Mouse (Mus musculus): ENCODE measurements at regions not wholly inside any gene's neighbourhood (a gene's known extent, or its start where the extent isn't known, plus 50 kb on each side); places are given as distances from the start of the nearest gene placed in this dataset.

GRCm38 (mm10) chr11:8377301-8377700 is 287.0 kb downstream of the Tns3 start:
- H3K4me2 ChIP-seq (ENCODE audit: low read depth) = no peak overlapping the region
- 92% methylated on average over 4 of the region's 4 CpGs for WGBS
- H3K36me3 ChIP-seq (ENCODE audit: control insufficient read depth, insufficient read depth, low read length) = no peaks in the 10 kb centered on the region
- no peaks in the 10 kb centered on the region for H3K4me1 ChIP-seq (ENCODE audit: control insufficient read depth, insufficient read depth, low read length)
- H3K9ac ChIP-seq (ENCODE audit: low read length) = no peak overlapping the region
- DNase-seq (ENCODE audit: low spot score) (no peak), ATAC-seq (ENCODE audit: insufficient read depth, low FRiP score, low TSS enrichment) (no peak)
- H3K9me3 ChIP-seq (ENCODE audit: control insufficient read depth, low read length) = no peaks in the 10 kb centered on the region
- no peak overlapping the region for H3K27ac ChIP-seq (ENCODE audit: low read depth, low read length)
- H3K4me3 ChIP-seq (ENCODE audit: low read depth, low read length) = no peak overlapping the region
- no peaks in the 10 kb centered on the region for H3K27me3 ChIP-seq (ENCODE audit: control insufficient read depth, insufficient read depth, low read length)

- Histone ChIP-seq H3K4me1 (ENCODE audit: control insufficient read depth, insufficient read depth, low read length) (no peaks in the 10 kb centered on the region), H3K4me2 (ENCODE audit: low read depth) (no peak overlapping the region), H3K36me3 (ENCODE audit: control insufficient read depth, insufficient read depth, low read length) (no peaks in the 10 kb centered on the region), H3K9me3 (ENCODE audit: control insufficient read depth, low read length) (no peaks in the 10 kb centered on the region), H3K27ac (ENCODE audit: low read depth, low read length) (no peak overlapping the region), H3K27me3 (ENCODE audit: control insufficient read depth, insufficient read depth, low read length) (no peaks in the 10 kb centered on the region), H3K4me3 (ENCODE audit: low read depth, low read length) (no peak overlapping the region), H3K9ac (ENCODE audit: low read length) (no peak overlapping the region)
- 89% methylated on average over 1 of the region's 1 CpGs for WGBS
- DNase-seq (ENCODE audit: low spot score) (no peak), ATAC-seq (ENCODE audit: insufficient read depth, low FRiP score, low TSS enrichment) (no peak)
Observed at GRCm38 (mm10) chr11:8365545-8365944, 298.8 kb downstream of the Tns3 start.

DNA sequence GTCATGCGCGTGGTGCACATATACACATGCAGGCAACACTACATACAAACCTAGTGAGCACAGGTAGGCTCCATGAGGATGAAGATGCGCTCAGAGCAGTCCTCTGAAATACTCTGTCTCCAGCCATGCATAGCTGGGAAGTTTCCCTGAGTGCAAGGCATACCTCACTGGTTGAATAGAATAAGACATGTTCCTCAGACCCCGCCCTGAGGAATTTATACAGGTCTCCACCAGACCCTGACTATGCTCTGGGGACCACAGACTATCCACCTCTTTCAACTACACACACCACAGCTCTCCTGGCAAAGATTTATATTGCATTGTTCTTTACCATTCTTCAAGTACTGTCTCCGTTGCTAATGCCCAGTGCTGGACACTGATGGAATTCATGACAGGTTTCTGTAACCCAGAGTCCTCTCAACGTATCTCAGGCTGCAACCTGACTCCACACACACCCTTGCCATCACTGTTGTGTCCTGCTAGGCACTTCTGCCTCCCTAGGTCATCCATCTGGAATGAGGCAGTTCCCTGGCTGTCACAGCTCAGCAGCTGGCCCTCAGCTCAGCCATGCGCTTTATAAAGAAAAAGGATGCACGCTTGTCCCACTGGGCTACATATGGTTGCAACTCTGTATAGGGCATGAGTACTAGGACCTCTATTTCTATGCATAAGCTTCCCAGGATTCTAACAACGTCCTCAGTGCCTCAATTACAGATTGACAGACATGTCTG is 299.5 kb downstream of the Tns3 start:
- Histone ChIP-seq H3K36me3 (ENCODE audit: control insufficient read depth, insufficient read depth, low read length) (no peaks in the 10 kb centered on the region), H3K27me3 (ENCODE audit: control insufficient read depth, insufficient read depth, low read length) (no peaks in the 10 kb centered on the region), H3K4me2 (ENCODE audit: low read depth) (no peak overlapping the region), H3K9ac (ENCODE audit: low read length) (no peak overlapping the region), H3K27ac (ENCODE audit: low read depth, low read length) (no peak overlapping the region), H3K9me3 (ENCODE audit: control insufficient read depth, low read length) (no peaks in the 10 kb centered on the region), H3K4me1 (ENCODE audit: control insufficient read depth, insufficient read depth, low read length) (no peaks in the 10 kb centered on the region), H3K4me3 (ENCODE audit: low read depth, low read length) (no peak overlapping the region)
- 76% methylated on average over 9 of the region's 9 CpGs for WGBS
- no peak for ATAC-seq (ENCODE audit: insufficient read depth, low FRiP score, low TSS enrichment)
- no peak for DNase-seq (ENCODE audit: low spot score)

DNA sequence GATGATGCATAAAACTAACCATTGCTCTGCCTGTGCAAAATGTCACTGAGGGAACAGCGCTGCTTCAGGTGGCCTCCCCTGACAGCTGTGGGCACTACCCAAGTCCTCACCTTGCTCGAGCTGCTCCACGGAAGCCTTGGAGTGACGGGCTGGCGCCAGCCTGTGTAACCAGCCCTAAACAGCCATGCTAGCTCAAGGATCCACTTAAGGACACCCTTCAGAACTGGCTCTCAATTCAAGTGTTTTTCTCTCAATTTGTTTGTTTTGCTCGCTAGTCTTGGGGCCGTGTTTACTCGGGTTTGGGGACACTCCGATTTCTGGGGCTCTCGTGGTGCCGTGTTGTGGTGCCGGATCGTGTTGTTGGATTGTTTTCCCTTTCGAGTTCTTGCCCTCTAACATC is 319.4 kb downstream of the Tns3 start:
- Histone ChIP-seq H3K9ac (ENCODE audit: low read length) (no peak overlapping the region), H3K9me3 (ENCODE audit: control insufficient read depth, low read length) (no peaks in the 10 kb centered on the region), H3K4me2 (ENCODE audit: low read depth) (no peak overlapping the region), H3K4me1 (ENCODE audit: control insufficient read depth, insufficient read depth, low read length) (no peaks in the 10 kb centered on the region), H3K27me3 (ENCODE audit: control insufficient read depth, insufficient read depth, low read length) (no peaks in the 10 kb centered on the region), H3K4me3 (ENCODE audit: low read depth, low read length) (no peak overlapping the region), H3K36me3 (ENCODE audit: control insufficient read depth, insufficient read depth, low read length) (no peaks in the 10 kb centered on the region), H3K27ac (ENCODE audit: low read depth, low read length) (no peak overlapping the region)
- DNase-seq (ENCODE audit: low spot score) = no peak
- WGBS = 80% methylated on average over 14 of the region's 14 CpGs
- ATAC-seq (ENCODE audit: insufficient read depth, low FRiP score, low TSS enrichment) = no peak

GRCm38 (mm10) chr11:8302347-8303188 is 361.8 kb downstream of the Tns3 start:
- H3K9me3 ChIP-seq (ENCODE audit: control insufficient read depth, low read length) = no peaks in the 10 kb centered on the region
- no peak overlapping the region for H3K27ac ChIP-seq (ENCODE audit: low read depth, low read length)
- no peaks in the 10 kb centered on the region for H3K27me3 ChIP-seq (ENCODE audit: control insufficient read depth, insufficient read depth, low read length)
- H3K36me3 ChIP-seq (ENCODE audit: control insufficient read depth, insufficient read depth, low read length) = no peaks in the 10 kb centered on the region
- peak; percentile 23 for DNase-seq (ENCODE audit: low spot score)
- 51% methylated on average over 14 of the region's 14 CpGs for WGBS
- H3K9ac ChIP-seq (ENCODE audit: low read length) = no peak overlapping the region
- no peaks in the 10 kb centered on the region for H3K4me1 ChIP-seq (ENCODE audit: control insufficient read depth, insufficient read depth, low read length)
- peak; percentile 75; the same call in 1 of the 2 replicates for ATAC-seq (ENCODE audit: insufficient read depth, low FRiP score, low TSS enrichment)
- no peak overlapping the region for H3K4me3 ChIP-seq (ENCODE audit: low read depth, low read length)
- H3K4me2 ChIP-seq (ENCODE audit: low read depth) = no peak overlapping the region

- H3K36me3 ChIP-seq (ENCODE audit: control insufficient read depth, insufficient read depth, low read length) = no peaks in the 10 kb centered on the region
- H3K4me1 ChIP-seq (ENCODE audit: control insufficient read depth, insufficient read depth, low read length) = 0 out of 2 replicates have a peak, but pooled peaks cover 2% of the 10 kb centered on the region
- DNase-seq (ENCODE audit: low spot score) (no peak), ATAC-seq (ENCODE audit: insufficient read depth, low FRiP score, low TSS enrichment) (no peak)
- H3K9me3 ChIP-seq (ENCODE audit: control insufficient read depth, low read length) = no peaks in the 10 kb centered on the region
- H3K27ac ChIP-seq (ENCODE audit: low read depth, low read length) = no peak overlapping the region
- H3K4me2 ChIP-seq (ENCODE audit: low read depth) = no peak overlapping the region
- no peak overlapping the region for H3K9ac ChIP-seq (ENCODE audit: low read length)
- H3K4me3 ChIP-seq (ENCODE audit: low read depth, low read length) = no peak overlapping the region
- H3K27me3 ChIP-seq (ENCODE audit: control insufficient read depth, insufficient read depth, low read length) = no peaks in the 10 kb centered on the region
- 79% methylated on average over 5 of the region's 5 CpGs for WGBS
Observed at GRCm38 (mm10) chr11:8297462-8297861, 366.9 kb downstream of the Tns3 start.

- Histone ChIP-seq H3K4me1 (ENCODE audit: control insufficient read depth, insufficient read depth, low read length) (0 out of 2 replicates have a peak, but pooled peaks cover 2% of the 10 kb centered on the region), H3K4me3 (ENCODE audit: low read depth, low read length) (no peak overlapping the region), H3K4me2 (ENCODE audit: low read depth) (no peak overlapping the region), H3K36me3 (ENCODE audit: control insufficient read depth, insufficient read depth, low read length) (no peaks in the 10 kb centered on the region), H3K27me3 (ENCODE audit: control insufficient read depth, insufficient read depth, low read length) (no peaks in the 10 kb centered on the region), H3K27ac (ENCODE audit: low read depth, low read length) (no peak overlapping the region), H3K9me3 (ENCODE audit: control insufficient read depth, low read length) (no peaks in the 10 kb centered on the region), H3K9ac (ENCODE audit: low read length) (no peak overlapping the region)
- WGBS = 66% methylated on average over 6 of the region's 6 CpGs
- peak; percentile 17 for DNase-seq (ENCODE audit: low spot score)
- ATAC-seq (ENCODE audit: insufficient read depth, low FRiP score, low TSS enrichment) = no peak; the same call in 1 of the 2 replicates
Observed at GRCm38 (mm10) chr11:8293322-8294014, 370.9 kb downstream of the Tns3 start.

DNA sequence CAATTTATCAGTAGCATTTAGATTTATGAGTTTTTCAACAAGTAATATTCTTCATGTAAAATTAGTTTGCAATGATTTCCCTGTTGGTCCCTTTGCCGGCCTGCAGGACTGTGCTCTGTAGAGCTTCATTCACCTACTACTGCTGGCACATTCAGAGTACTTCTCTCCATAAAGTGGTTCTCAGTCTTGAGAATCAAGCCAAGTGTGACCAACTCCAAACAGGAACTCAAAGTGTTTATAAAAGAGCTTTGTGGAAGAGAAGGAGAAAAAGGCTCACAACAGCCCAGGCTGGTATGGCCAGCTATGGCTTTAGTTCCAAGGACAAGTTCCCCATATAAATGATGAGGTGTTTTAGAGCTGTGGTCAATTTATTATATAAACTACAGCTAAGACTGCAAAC is 379.1 kb downstream of the Tns3 start:
- H3K4me2 ChIP-seq (ENCODE audit: low read depth) = no peak overlapping the region
- 86% methylated on average over 1 of the region's 1 CpGs for WGBS
- H3K36me3 ChIP-seq (ENCODE audit: control insufficient read depth, insufficient read depth, low read length) = no peaks in the 10 kb centered on the region
- ATAC-seq (ENCODE audit: insufficient read depth, low FRiP score, low TSS enrichment) (no peak), DNase-seq (ENCODE audit: low spot score) (no peak)
- H3K27me3 ChIP-seq (ENCODE audit: control insufficient read depth, insufficient read depth, low read length) = no peaks in the 10 kb centered on the region
- H3K9me3 ChIP-seq (ENCODE audit: control insufficient read depth, low read length) = no peaks in the 10 kb centered on the region
- no peak overlapping the region for H3K4me3 ChIP-seq (ENCODE audit: low read depth, low read length)
- no peak overlapping the region for H3K27ac ChIP-seq (ENCODE audit: low read depth, low read length)
- no peaks in the 10 kb centered on the region for H3K4me1 ChIP-seq (ENCODE audit: control insufficient read depth, insufficient read depth, low read length)
- no peak overlapping the region for H3K9ac ChIP-seq (ENCODE audit: low read length)

Data from neural tube, embryonic 11.5 days (tissue).